Mouse (Mus musculus) C2C12 (cell line): Measurements from ENCODE around the gene Rerg.

ENCODE experiments used
- CEBPB ChIP-seq: IDR thresholded peaks from one replicate; pipeline ENCODE4 v1.6.1; 2011; ENCODE audit warnings: low read depth, mild to moderate bottlenecking, control low read depth, moderate library complexity
- CTCF ChIP-seq: IDR thresholded peaks from one replicate; pipeline ENCODE4 v1.5.1; 2011; ENCODE audit not compliant: control insufficient read depth, insufficient read depth, insufficient read length
- MYOD1 ChIP-seq: IDR thresholded peaks from one replicate; pipeline ENCODE4 v1.6.1; 2011; ENCODE audit warnings: low read depth; ENCODE audit not compliant: control insufficient read depth, insufficient read length
- MYOG ChIP-seq: IDR thresholded peaks from one replicate; pipeline ENCODE4 v1.6.1; 2011; ENCODE audit not compliant: control insufficient read depth, insufficient read length; ENCODE audit errors: extremely low read depth
- USF1 ChIP-seq: IDR thresholded peaks from one replicate; pipeline ENCODE4 v1.6.1; 2011; ENCODE audit warnings: low read depth, mild to moderate bottlenecking, control low read depth, moderate library complexity

DNA sequence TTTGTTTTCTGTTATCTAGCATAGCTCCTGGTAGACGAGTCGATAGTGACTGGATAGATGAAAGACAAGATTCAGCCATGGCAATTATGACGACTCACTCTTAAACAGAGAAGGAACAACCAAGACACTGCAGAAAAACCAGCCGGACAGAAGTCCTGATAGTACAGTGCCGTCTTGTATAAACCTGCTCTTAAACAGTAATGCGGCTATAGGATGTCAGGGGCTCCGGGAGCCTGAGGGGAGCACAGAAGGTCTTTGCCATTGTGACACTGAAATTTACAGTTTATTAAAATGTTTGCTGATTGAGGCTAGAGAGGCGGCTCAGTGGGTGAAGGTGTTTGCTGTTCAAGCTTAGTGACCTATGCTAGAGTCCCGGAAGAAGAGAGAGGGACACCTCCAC is 98.8 kb downstream of the Rerg start:
- TF ChIP-seq CEBPB (no peak), CTCF (no peak), MYOD1 (no peak), MYOG (no peak), USF1 (no peak)
